Mouse (Mus musculus) urinary bladder, adult 18-20 months (tissue): ENCODE measurements at regions not wholly inside any gene's neighbourhood (a gene's known extent, or its start where the extent isn't known, plus 50 kb on each side); places are given as distances from the start of the nearest gene placed in this dataset.
A peak's percentile ranks its signal among the peaks of the same experiment; 100 is the strongest.

Experiments
- DNase-seq, 2 experiments: peaks; one replicate each; pipeline ENCODE4 v3.0.0; 2022; ENCODE audit warnings: low spot score in 2 of 2, mixed read lengths in 2 of 2

DNA sequence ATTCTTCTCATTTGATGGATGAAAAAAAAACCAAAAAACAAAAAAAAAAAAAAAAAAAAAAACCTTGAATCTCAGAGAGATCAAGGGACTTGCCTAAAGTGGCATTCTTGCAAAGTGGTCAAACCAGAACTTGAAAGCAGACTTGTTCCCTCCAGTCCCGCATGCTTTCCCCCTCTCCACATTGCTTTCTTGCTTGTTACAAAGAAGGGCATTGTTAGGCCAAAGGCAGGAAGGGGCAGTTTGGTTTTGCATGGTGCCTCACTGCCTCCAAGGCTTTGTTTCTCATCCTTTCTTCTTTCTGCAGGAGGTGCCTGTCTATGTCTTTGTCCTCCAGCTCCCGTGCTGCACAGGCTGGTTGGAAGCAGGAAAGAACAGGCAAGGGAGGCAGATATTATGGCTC, 356.2 kb upstream of the Tenm4 start:
- no peak for DNase-seq

DNA sequence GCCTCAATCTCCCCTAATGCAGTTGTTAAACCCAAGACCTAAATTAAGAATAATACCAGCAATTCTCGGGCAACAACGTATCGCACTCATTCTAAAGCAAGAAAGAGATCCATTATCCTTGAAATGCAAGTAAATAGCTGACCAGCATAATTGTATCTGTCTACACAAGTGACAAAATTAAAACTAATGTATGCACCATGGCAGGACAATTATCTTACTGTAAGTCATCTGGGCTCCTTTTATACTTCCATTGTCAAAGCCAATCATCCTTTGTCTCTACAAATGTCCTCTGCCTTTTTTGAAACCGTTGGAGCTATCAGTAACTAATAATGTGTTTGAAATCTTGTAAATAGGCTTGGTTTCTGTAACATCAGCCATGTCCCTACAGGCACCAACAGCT, 347.5 kb upstream of the Tenm4 start:
- no peak for DNase-seq

DNA sequence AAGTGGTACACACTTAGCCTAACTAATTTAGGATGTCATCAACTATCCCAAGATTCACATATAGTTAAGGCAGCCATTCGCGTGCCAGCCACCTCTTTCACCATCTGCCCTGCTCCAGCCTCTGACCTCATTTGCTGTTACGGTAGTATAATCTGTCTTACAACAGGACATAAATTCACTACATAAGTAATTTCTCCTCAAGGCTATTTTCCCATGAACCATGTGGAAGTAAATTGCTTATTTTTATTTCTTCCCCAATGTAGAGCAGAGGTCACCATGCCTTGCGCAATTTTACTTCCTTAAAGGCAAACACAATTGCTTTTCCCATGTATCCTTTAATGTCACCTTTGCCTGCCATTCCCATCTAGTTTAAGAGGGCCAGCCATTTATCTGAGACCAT, 341.2 kb upstream of the Tenm4 start:
- no peak for DNase-seq

DNA sequence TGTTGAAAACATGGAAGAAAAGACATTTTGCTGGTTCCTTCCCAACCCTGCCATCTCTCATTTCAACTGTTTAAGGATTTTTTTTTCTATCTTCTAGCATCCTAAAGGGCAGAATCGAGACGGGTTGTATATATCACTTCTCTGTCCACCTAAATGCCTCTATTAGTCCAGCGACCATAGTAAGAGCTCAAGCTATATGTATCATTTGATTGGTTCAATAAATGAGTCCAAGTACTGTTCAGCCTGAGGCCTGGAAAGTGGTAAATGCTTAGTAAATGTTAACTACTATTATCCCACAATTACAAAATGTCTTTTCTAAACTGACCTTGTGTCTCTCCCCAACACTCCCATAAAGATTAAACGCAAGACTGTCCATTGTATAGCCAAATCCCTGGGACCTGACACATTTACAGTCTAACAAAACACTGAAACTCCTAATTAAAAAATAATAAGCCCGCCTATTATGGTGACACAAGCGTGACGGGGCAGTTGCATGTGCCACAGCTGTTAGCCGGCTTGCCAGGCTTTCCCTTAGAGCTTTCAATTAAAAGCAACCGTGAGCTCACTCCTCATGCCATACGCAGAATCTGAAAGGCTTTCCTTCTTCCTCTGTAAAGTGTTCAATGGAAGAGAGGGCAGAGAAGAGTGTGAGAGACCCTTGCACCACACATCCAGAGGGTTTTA, 336.7 kb upstream of the Tenm4 start:
- no peak for DNase-seq

DNA sequence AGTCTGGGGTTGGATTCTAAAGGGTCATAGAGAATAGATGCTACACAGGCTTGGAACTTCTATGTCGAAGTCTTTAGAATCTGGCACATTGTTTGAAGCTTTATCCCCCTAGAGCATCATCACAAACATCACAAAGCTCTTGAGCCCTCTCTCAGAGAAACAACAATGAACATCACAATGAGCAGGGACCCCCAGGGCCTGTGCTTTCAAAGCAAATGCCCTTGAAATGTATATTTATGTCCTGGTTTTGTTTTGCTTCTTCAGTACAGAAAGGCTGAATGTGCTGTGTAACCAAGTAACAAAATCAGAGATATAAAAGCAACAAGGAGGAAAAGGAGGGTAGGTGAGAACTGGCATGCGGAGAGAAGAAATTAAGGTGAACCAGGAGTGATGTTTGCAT, 330.6 kb upstream of the Tenm4 start:
- no peak for DNase-seq

DNA sequence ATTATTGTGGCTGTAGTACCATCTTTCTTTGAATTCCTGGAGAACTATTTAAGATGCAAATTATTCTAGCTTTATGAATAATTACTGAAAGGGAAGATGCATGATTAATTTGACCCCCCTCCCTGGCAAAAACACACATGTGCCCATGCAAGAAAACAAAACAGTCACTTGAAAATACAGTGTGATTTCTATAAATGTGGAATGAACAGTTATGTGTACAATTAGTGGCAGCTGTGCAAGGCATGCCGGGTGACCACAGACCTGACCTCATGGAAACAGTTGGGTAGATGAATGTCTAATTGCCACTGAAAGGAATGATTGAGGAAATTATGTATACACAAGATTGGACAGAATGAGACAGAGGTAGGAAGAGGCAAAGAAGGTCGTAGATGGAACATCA, 321.2 kb upstream of the Tenm4 start:
- DNase-seq: no peak

DNA sequence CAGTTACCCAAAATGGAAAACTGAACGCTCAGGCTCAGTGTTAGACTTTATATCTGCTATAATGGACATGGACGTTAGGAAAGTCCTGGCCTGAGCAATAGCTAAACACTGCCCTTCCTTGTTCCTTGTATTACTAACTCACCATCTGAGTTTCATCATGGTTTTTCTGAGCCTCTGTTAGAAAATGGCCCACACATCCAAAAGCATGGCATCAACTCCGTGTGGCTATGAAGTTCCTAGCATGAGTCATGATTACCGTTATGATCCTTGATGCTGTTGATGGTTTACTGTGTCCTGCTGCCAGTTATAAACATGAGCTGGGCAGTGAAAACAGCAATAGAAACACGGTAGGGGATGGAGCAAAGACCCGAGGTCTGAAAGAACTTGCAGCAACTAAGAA, 318.4 kb upstream of the Tenm4 start:
- DNase-seq: no peak

DNA sequence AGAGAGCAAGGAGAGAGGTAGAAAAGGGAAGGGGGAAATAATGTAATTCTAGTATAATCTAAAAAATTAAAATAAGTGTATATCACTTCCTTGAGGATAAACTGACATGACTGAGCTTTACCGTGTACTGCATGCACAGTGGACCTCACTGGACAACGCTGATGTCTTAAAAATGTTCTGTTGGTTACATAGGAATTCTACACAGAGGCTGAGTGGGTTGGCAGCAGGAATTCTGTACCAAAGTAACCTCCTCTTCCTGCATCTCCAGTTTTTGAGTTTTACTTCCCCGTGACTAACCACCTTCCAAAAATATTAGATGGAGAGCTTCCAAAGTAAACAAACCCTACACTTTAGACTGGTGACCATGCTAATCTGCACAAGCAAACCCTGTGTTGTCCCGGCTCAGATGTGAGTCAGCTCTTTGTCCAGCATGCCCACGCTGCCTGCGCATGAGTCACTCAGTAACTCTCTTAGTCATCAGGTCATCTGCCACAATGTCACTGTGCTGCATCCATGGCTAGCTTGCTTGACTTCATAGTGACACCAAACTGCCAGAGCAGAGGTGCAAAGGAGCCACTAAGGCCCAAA, 317.7 kb upstream of the Tenm4 start:
- DNase-seq: peak; percentile 11 to 51

DNA sequence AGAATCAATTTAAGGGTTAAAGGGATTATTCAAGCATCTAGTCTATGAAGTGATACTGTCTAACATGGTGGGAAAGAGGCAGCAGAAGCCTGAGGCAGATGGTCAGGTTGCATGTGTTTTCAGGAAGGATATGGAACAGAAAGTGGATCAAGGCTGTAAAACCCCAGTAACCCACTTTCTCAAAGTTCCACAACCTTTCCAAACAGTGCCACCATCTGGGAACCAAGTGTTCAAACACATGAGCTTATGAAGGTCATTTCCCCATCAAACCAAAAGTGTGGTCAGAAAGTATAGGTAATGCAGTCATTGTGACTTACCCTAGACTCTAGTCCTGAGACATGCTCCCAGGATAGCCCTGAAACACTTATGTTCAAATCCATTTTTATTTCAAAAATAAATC, 312.8 kb upstream of the Tenm4 start:
- DNase-seq: no peak

DNA sequence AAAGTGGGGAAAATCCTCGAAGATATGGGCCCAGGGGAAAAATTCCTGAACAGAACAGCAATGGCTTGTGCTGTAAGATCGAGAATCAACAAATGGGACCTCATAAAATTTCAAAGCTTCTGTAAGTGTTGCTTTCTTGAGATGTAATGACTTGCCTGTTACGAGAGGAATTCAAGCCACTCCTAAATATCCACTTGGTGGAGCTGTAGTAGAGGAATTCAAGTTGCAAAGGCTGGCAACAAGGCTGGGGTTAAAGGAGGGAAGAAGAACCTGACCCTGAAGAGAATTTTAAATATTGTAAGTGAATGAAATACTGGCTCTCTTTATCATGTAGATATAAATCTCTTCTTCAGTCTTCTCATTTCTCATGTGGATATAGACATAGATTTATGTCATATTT, 306.8 kb upstream of the Tenm4 start:
- DNase-seq: no peak

DNA sequence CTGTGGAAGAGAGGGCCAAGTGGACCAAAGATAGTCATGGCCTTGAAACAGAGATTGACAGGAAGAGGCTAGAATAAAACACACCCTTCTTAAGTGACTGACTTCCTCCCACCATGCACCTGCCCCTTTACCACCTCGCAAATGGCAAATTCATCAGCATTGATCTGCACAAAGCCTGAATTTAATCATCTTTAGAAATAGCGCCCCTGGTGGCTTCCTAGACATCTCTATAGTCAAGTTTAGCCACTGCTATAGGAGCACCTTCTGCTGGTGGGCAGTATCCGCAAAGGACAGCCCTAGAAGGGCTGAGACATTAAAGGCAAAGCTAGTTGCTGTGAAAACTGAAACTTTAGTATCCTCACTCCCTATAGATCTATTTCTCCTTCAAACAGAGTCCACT, 305.8 kb upstream of the Tenm4 start:
- DNase-seq: no peak

DNA sequence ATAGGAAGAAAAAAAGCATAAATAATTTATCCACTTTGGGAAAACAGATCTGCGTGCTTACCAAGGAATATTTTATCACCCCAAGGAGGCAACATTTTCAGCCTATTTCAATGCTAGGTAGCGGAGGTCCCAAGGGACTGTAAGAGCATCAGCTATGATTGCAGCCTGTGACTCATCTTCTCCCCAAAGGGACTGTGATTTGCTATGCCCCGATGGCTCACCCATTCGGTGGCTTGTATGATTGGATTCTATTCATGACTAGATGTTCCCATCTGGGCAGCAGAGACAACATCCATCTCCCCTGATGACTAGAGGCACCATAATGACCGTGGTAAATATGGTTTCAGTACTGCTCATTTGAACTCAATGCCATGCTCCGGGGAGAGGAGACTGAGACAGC, 302.3 kb upstream of the Tenm4 start:
- no peak for DNase-seq

DNA sequence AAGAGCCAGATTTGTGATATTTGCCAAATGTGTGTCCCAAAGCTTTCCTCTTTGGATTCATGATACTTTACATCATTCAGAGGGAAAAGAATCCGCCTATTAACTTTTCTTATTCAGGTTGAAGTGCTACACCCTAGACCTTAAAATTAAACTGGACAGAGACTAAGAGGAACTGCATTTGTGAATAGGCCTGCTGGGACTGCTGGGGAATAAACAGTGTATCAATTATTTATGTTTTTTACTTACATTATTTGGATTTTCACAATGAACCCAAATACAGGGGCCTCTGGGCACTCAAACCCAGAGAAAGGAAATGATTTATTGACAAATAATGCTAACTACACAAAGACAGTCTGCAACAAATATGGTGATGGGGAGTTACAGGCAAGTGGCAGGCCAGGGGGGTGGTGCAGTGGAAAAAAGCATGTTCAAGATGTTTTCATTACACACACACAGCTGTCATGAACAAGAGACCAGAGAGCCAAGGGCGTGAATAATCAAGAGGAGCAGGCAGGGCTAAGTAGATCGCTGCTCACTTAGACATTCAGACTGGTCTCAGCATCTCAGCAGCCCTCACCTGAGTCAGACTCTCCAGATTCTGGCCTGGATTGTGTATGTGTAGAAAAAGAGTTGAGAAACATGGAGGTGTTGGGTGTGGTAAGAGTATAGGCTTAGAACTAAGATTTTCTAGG, 290.3 kb upstream of the Tenm4 start:
- no peak for DNase-seq

DNA sequence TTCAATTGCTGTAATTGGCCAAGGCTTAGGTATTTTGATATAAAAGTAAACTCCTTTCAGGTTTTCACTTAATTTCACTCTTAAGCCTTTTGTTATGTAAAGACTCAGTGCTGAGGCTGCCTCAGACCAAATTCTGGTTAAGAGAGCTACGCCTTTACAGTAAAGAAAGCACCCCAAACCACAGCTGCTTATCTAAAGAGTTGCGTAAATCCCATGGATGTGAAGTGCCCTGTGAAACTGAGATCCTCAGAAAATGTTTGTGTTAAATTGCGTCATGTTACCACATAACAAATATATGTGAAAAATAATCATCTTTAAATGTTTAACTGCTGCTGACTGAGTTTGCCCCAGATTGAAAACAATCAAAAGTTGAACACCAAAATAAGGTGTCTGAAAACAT, 269.5 kb upstream of the Tenm4 start:
- no peak for DNase-seq

DNA sequence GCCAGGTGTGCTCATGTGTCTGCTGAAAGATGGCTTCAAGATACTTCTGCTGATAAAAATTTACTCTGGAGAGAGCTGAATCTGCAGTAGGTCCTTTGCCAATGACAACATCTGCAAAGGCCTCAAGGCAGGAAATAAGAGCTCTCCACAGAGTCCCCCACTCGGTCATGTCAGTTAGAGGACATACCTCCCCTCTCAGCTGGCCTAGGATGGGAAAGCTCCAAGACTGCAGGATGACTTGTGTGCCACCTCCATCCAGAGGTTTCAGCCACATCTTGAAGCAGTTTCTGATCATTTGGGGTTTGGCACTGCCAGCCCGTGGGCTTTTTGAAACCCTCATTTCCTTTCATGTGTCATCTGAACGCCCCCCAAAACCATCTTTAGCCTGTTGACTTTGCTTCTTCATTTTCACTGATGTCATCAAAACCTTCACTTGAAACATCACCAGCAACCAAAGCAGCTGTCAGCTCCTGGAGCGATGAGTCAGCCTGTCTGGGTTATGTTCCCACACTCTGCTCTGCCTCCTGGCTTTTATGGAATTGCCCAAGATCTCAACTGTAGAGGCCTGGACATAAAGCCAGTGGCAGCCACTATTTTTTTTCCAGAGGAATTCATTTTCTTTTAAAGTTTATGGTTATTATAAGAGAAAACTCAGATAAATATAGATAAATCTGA, 256.5 kb upstream of the Tenm4 start:
- DNase-seq: no peak

DNA sequence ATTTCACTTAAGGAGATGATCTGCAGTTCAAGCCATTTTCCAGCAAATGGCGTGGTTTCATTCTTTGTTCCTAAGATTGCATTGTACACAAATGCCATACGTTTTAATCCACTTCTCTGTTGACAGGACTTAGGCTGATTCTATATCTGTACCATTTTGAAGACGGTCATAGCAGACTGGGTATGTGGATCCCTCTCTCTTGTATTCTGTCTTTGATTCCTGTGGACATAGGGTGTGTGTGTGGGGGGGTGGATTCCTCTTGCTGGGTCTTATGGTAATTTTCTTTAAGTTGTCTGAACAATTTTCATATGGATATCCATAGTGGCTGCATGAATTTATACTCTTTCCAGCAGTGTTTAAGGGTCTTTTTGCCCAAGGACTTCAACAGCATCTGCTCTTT, 251.1 kb upstream of the Tenm4 start:
- DNase-seq: no peak

DNA sequence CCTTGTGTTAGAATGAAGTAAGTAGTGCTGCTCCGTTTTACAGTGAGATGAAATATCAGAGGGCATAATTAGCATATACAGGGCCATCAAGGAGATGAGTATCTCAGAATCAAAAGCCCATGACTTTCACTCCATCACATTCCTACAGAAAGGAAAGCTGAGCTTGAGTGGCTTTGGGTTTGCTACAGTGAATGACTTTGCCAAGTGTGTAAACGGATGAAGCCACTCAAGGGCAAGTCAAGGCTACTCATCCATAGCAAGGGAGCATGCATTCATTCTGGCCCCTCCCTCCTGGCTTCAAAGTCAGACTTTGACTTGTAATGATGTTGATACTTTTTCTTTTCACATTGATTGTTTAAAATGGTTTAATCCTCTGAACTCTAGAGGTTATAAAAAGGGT, 246.2 kb upstream of the Tenm4 start:
- DNase-seq: no peak

DNA sequence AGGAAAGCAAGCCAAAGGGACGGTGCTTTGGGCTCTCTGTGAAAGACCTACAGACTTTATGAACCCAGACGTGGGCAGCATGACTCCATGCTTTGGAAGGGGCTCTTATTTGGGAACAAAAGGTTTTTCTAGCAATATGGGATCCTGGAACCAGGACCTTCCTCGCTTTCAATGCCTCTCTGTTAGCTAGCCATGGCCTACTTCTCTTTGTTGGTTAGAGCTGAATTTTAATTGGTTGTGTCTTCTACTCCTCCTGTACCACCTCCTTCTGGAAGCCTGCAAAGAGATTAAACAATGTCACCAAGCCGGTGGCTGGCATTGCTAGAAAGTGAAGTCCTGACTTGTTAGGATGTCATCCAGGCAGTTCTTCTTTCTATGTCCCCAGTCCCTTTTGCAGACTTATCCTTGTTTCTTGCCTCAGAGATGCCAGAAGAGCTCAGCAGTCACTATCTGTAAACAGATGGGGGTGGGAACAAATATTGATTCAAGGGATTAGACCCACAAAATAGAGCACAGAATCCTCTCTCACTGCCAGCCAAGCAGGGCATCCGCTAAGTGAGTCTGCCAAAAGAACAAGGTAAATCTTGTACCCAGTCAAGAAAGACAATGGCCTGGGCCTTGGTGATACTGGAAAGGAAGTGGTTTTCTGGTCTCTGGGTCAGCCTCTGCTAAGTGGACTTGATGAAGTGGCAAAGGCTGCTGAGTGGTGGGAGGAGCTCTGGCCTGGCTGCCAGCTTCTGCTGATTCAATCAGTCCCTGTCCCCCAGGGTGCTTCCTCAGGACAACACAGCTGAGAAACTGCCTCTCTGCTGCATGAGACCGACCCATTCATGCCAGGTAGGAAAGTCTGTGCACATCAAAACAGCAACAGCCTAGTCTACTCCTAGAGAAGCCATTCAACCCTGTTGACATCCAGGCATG, 244.7 kb upstream of the Tenm4 start:
- no peak for DNase-seq

DNA sequence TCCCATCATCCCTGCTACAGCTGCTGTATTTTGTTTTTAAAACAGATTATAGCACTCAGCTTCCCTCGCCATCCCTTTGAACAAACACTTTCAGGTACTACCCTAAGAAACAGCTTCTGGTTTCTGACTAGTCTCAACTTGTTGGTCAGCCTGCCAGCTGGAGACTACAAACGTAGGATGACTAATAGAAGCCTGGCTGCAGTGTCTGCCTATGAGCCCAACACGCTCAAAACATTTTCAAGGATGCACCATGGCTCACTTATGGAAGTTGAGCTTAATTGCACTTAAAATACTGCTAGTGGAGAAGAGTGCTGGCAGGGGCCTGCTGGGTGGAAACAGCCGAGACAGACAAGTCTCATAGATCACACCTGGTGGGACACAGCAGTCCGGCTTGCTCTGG, 234.4 kb upstream of the Tenm4 start:
- peak; percentile 1 to 2 for DNase-seq

DNA sequence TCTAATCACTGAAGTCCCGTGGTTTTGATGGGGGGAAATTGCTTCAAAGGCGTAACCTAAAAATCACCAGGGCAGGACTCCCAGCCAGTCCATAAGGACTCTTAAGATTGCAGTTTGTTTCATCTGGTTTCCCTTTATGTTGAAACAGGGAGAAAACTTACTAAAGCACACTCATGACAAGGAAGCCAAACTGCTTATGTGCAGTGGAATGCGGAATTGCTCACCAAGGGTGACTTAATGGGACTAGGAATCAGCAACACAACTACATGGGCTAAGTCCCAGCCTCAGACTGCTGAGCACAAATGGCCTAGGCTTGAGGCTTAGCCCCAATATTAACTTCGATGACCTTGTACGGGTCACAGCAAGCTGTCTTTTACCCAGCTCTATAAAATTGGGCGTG, 227.6 kb upstream of the Tenm4 start:
- DNase-seq: no peak

DNA sequence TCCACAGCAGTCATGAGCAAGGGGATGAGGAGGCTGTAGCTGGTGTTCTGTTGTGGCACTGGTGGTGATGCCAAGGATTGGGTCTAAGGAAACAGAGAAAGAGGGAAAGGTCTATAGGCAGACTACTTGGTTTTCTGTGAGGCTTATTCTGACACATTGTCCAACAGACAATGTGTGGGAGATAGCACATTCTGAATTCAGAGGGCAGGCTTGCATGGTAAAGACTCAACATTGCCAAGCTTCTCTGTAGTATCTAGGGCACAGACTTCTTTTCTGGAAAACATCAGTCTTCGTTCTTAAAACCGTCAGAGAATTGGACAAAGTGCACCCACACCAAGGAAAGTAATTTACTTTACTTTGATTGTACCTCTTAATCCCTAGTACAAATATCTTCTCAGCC, 218.7 kb upstream of the Tenm4 start:
- no peak for DNase-seq

DNA sequence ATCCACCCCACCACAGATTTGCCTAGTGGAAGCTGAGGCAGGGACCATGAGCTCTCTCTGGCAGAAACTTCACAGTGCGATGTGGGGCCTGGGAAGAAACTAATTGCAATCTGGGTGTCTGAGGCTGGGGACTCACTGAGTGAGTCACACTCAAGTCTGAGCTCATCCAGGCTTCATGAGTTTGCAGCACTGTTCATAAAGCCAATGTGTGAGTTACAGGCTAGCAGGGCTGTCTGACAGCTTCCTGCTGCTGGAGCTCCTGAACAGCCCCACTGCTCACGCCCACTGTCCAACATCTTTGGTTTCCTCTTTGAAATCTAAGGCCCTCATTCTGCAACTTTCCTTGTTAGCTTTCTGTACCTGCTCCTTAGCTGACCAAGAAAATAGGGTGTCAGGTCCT, 216.5 kb upstream of the Tenm4 start:
- DNase-seq: no peak
